Mouse (Mus musculus) CH12.LX (cell line): ENCODE data around the gene Ampd3.

Experiments
- BHLHE40 ChIP-seq: IDR thresholded peaks from 2 replicates; pipeline ENCODE4 v1.6.1; 2011; ENCODE audit warnings: mild to moderate bottlenecking, low read depth, low read length, improper control_type of control experiment
- CTCF ChIP-seq, 2 experiments: IDR thresholded peaks in 1 of 2; conservative IDR thresholded peaks in 1 of 2; 2 replicates each; pipeline ENCODE4 v1.5.1; 2011 to 2012; ENCODE audit warnings: low read depth in 2 of 2, low read length in 2 of 2, improper control_type of control experiment in 1 of 2, inconsistent platforms in 1 of 2, mild to moderate bottlenecking in 1 of 2, moderate library complexity in 1 of 2
- E2F4 ChIP-seq: IDR thresholded peaks from 2 replicates; pipeline ENCODE4 v1.6.1; 2011; ENCODE audit warnings: low read depth, low read length, improper control_type of control experiment; ENCODE audit not compliant: insufficient replicate concordance
- ELF1 ChIP-seq: IDR thresholded peaks from 2 replicates; pipeline ENCODE4 v1.6.1; 2014; ENCODE audit warnings: low read depth, mild to moderate bottlenecking, inconsistent platforms, low read length, improper control_type of control experiment
- EP300 ChIP-seq: IDR thresholded peaks from 2 replicates; pipeline ENCODE4 v1.6.1; 2011; ENCODE audit warnings: low read length, improper control_type of control experiment
- HCFC1 ChIP-seq: IDR thresholded peaks from 2 replicates; pipeline ENCODE4 v1.6.1; 2012; ENCODE audit warnings: low read depth, mild to moderate bottlenecking, inconsistent platforms, low read length, improper control_type of control experiment
- POLR2A ChIP-seq: IDR thresholded peaks from 2 replicates; pipeline ENCODE4 v1.6.1; 2011; ENCODE audit warnings: low read depth, mild to moderate bottlenecking, improper control_type of control experiment, low read length
- POLR2AphosphoS2 ChIP-seq: IDR thresholded peaks from 2 replicates; pipeline ENCODE4 v1.6.1; 2011; ENCODE audit warnings: low read depth, low read length, improper control_type of control experiment
- RCOR1 ChIP-seq: conservative IDR thresholded peaks from 2 replicates; pipeline ENCODE4 v1.6.1; 2012; ENCODE audit warnings: low read depth, mild to moderate bottlenecking, inconsistent platforms, low read length, improper control_type of control experiment
- TCF12 ChIP-seq: IDR thresholded peaks from 2 replicates; pipeline ENCODE4 v1.6.1; 2014; ENCODE audit warnings: low read depth, mild to moderate bottlenecking, inconsistent platforms, low read length, improper control_type of control experiment
- ZC3H11A ChIP-seq: IDR thresholded peaks from 2 replicates; pipeline ENCODE4 v1.6.1; 2012; ENCODE audit warnings: low read depth, mild to moderate bottlenecking, inconsistent platforms, low read length, improper control_type of control experiment
- ZKSCAN1 ChIP-seq: IDR thresholded peaks from 2 replicates; pipeline ENCODE4 v1.6.1; 2012; ENCODE audit warnings: low read depth, inconsistent platforms, low read length, improper control_type of control experiment, borderline replicate concordance

DNA sequence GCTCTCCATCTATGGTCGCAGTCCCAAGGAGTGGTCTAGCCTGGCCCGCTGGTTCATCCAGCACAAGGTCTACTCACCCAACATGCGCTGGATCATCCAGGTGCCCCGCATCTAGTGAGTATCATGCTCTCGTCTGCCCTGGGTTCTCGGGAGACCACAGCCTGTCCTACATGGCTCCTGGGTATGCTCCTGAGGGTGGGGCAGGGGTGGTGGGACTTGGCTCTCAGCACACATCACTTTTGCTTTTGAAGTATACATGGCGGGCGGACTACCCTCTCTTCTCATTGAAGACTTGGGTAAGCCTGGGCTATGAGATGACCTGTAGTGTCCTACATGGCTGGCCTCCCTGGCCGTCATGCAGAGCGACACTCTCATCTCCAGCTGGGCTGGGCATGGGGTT lies 35.1 kb downstream of the Ampd3 start:
- TF ChIP-seq ZC3H11A (no peak), E2F4 (no peak), POLR2A (no peak), HCFC1 (no peak), CTCF (conservative IDR thresholded peaks at IDR 0.05 in 1 of 2, IDR thresholded peaks at IDR 0.05 in 1 of 2; ENCODE audit: low read depth in 2 of 2, low read length in 2 of 2) (no peak), TCF12 (no peak), RCOR1 (no peak), ZKSCAN1 (no peak), POLR2AphosphoS2 (no peak), EP300 (no peak), ELF1 (no peak), BHLHE40 (no peak)
